Mouse (Mus musculus): ENCODE measurements at regions not wholly inside any gene's neighbourhood (a gene's known extent, or its start where the extent isn't known, plus 50 kb on each side); places are given as distances from the start of the nearest gene placed in this dataset.

DNA sequence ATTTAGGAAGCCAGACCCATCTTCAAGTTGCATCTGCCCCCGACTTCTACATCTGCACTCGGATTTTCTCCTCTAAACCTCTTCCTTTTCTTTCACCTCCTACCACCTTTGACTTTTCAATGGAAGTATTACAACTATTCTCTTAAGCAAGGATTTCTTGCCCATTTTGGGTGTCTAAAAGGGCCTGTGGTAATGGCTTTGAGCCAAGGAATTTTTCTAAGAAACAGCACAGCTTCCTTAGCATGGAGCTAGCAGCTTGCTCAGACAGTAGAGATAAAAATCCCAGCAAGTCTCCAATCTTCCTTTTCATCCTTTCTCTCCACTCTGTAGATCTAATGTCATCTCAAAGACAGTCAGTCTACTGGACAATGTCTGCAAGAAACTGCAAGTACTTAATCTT is 63.2 kb upstream of the Hsfy2 start:
- peaks cover 0 to 8% of the 10 kb centered on the region in 2 experiments; a peak in 1 of 4 replicates for H3K4me1 ChIP-seq (ENCODE audit: control insufficient read depth in 2 of 2, insufficient read depth in 2 of 2, low read length in 2 of 2, poor library complexity in 1 of 2)
- TF ChIP-seq CHD2 (IDR thresholded peaks at IDR 0.05; ENCODE audit: low read depth, low read length) (no peak), ZC3H11A (IDR thresholded peaks at IDR 0.05; ENCODE audit: borderline replicate concordance, low read depth, low read length) (no peak), HCFC1 (IDR thresholded peaks at IDR 0.05; ENCODE audit: borderline replicate concordance, insufficient read depth, low read length) (no peak), MAFK (IDR thresholded peaks at IDR 0.05; ENCODE audit: insufficient read depth, low read depth, low read length) (no peak), ZNF384 (IDR thresholded peaks at IDR 0.05; ENCODE audit: low read depth, low read length) (no peak)
- in situ Hi-C loops (cut with MboI; ENCODE audit: low sequenced_read_pairs in 2 of 2, unreplicated experiment in 2 of 2) = no loop called here
- H3K36me3 ChIP-seq (ENCODE audit: control insufficient read depth, insufficient read depth, low read length, poor library complexity, severe bottlenecking) = no peaks in the 10 kb centered on the region
- DNase-seq (ENCODE audit: low read depth, low spot score) = no peak
- no peaks in the 10 kb centered on the region for H3K9me3 ChIP-seq (ENCODE audit: control insufficient read depth, insufficient read depth, low read depth, low read length)
- no peak overlapping the region for H3K27ac ChIP-seq (ENCODE audit: insufficient read depth, low read depth, low read length, poor library complexity, severe bottlenecking)
- H3K9ac ChIP-seq (ENCODE audit: insufficient read depth, low read depth, low read length, poor library complexity, severe bottlenecking) = no peak overlapping the region
- H3K4me3 ChIP-seq (ENCODE audit: insufficient read depth in 1 of 2, low read depth in 1 of 2, low read length in 2 of 2, poor library complexity in 1 of 2, severe bottlenecking in 1 of 2) = no peak overlapping the region

DNA sequence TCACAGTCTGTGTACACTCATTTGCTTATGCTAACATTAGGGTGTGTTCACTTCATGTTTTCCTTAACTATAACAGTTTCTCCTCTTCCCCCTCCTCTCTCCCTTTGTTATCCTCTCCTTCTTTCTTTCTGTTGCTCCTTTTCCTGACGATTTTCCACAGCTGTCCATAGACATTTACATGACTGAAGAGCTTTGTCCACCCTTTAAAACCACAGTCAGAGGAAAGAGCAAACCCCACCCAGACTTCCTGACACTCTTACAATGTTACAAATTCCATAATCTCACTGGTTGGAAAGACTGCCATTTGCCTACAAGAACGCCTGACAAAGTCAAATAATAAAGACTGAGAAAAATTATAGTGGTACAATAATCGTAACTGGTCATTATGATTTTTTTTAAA is 60.3 kb upstream of the Hsfy2 start:
- Histone ChIP-seq H3K9me3 (ENCODE audit: control insufficient read depth, insufficient read depth, low read depth, low read length) (no peaks in the 10 kb centered on the region), H3K9ac (ENCODE audit: insufficient read depth, low read depth, low read length, poor library complexity, severe bottlenecking) (no peak overlapping the region), H3K4me1 (ENCODE audit: control insufficient read depth in 2 of 2, insufficient read depth in 2 of 2, low read length in 2 of 2, poor library complexity in 1 of 2) (peaks cover 0 to 8% of the 10 kb centered on the region in 2 experiments; a peak in 1 of 4 replicates), H3K27ac (ENCODE audit: insufficient read depth, low read depth, low read length, poor library complexity, severe bottlenecking) (no peak overlapping the region), H3K36me3 (ENCODE audit: control insufficient read depth, insufficient read depth, low read length, poor library complexity, severe bottlenecking) (no peaks in the 10 kb centered on the region), H3K4me3 (ENCODE audit: insufficient read depth in 1 of 2, low read depth in 1 of 2, low read length in 2 of 2, poor library complexity in 1 of 2, severe bottlenecking in 1 of 2) (no peak overlapping the region)
- in situ Hi-C loops (cut with MboI; ENCODE audit: low sequenced_read_pairs in 2 of 2, unreplicated experiment in 2 of 2) = no loop called here
- no peak for TF ChIP-seq HCFC1 (IDR thresholded peaks at IDR 0.05; ENCODE audit: borderline replicate concordance, insufficient read depth, low read length)
- no peak for TF ChIP-seq CHD2 (IDR thresholded peaks at IDR 0.05; ENCODE audit: low read depth, low read length)
- no peak for TF ChIP-seq ZC3H11A (IDR thresholded peaks at IDR 0.05; ENCODE audit: borderline replicate concordance, low read depth, low read length)
- no peak for TF ChIP-seq MAFK (IDR thresholded peaks at IDR 0.05; ENCODE audit: insufficient read depth, low read depth, low read length)
- no peak for TF ChIP-seq ZNF384 (IDR thresholded peaks at IDR 0.05; ENCODE audit: low read depth, low read length)
- DNase-seq (ENCODE audit: low read depth, low spot score) = no peak

All from ES-E14 (cell line).